Mouse (Mus musculus) heart, postnatal 36 days (tissue): ENCODE results near the gene Gtf2a1. TPM values are rescaled to one million over a fixed set of nuclear protein-coding genes. Genes with fewer than 3 reads are reported as not detected.
"Not testable (repeated sequence)": the region's sequence is repeated elsewhere in the genome, so short reads cannot be mapped to it uniquely, and the experiment has no call there.

ENCODE experiments used
- DNase-seq, 2 experiments: peaks; one replicate each; pipeline ENCODE4 v3.0.0; 2021 to 2022
- intact Hi-C: fragments of 180-260 bp; cut with DNase I; formaldehyde crosslinking; loops from one replicate; pipeline ENCODE4 v1.15.1; 2025
- total RNA-seq, 2 experiments: library from RNA; stranded (reverse); gene quantifications; 2 replicates each; pipeline ENCODE4 v1.2.3; 2021

Gtf2a1 gene
- 10 to 100 TPM; 26.9 to 32.8 TPM for total RNA-seq

DNA sequence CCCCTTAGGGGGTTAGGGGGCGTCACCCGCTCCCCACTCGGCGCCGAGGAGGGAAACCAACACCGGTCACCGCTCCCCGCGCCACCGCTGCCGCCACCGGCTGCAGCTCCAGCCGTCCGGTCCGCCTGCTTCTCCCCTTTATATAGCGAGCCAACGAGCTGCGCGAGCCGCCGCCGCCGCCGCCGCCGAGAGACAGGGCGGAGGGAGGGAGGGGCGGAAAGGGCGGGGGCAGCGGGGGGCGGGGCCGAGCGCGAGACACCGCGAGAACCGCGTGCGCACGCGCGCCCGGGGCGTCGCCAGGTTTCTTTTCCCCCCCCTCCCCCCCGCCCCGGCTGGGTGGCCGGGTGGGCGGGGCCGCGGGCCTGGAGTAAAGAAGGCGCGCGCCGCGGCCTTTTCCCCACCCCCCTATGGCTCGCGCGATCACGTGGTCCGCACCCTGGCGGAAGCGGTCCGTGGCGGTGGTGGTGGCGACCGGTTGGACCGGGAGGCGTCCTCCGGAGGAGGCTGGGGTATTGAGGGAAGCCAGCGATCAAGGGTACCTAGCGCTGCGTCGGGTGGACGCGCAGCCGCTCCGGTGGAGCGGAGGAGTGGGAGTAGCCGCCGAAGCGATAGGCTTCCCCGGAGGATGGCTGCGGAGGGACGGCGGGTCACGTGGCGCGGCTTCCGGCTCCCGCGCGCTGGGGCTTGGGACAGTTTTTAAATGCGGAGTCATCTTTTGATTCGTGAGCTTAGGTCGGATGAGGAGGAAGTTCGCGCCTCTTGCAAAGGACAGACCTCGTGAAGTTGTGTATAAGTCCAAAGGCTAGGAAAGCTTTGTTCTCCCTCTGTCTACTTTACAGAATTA is at the start of gene Gtf2a1:
TSS of gene Gtf2a1 (minus strand) at position 641 of the 844 bp plus-strand sequence.
- DNase-seq: peak; percentile 94 to 97
- intact Hi-C loops: loop anchor here (5.0 to 10.0 kb wide), 2 partner anchors 205 to 257 kb away; partner anchors contain the start of genes Cep128, Sel1l and Tshr

DNA sequence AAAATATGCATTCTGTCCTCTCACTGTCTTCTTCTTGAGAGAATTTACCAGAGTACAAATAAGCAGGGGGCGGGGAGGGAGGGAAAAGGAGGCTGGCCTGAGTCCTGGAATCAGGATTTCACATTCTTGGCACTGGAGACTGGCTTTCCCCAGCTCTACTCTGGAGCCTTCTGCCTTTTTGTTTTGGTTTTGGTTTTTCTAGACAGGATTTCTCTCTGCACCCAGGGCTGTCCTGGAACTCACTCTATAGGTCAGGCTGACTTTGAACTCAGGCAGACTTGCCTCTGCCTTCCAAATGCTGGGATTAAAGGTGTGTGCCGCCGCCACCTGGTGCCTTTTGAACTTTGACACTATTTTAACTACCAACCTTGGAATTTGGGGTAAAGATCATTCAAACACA is 48.1 kb upstream of the Gtf2a1 start:
- peak in 1 of 2 experiments; percentile 16 for DNase-seq
- intact Hi-C loops: no loop called here

DNA sequence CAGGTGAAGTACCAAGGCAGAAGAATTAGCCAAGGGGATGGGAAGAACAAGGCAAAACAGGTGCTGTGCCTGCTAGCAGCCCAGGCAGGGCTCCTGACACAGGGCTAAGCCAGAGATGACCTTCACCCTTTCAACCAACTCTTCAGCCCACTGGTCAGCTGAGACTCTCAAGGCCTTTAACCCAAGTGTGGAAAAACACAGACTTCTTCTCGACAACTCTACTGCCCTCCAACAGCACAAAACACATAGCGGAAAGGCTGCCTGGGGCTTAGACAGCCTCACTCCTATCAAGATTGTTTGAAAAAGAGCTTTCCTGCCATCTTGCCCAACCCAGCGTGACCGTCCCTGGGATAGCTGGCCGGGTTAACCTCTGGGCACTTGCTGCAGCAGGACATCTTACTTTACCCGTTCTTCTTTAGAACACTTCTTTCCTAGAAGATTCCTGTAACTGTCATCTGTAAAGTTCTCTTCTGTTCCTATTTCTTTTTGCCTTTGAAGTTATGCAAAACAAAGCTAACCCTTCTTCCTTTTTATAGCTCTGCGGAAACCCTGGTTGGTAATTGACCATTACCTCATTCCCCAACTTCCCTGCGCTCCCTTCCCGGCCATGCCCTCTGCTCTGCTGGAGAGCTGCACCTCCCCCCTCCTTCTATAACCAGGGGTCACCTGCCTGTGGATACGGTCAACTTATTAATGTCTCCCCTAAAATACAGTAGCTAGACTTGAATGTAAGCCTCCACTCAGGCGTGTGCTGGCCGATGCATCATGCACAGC is 47.0 kb upstream of the Gtf2a1 start:
- DNase-seq: no peak
- intact Hi-C loops: no loop called here

DNA sequence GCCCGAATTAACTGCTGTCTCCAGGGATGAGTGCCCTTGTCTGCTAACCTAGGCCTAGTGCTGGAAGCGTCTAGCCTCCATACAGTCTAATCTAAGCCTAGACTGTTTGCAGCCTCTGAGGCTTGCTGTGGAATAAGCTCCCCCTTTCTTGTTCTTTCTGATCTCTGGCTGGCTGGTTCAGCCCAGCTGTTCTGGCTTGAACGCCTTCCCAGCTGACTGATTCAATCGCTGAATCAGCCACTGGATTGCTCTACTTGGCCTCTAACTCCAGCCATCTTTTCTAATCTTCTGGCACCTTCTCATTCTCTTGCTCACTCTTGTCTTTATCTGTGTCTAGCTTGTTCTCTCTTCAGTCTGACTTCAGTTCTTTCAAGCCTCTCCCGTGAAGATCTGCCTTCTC is 36.2 kb upstream of the Gtf2a1 start:
- DNase-seq: peak; percentile 31 to 34
- intact Hi-C loops: no loop called here

DNA sequence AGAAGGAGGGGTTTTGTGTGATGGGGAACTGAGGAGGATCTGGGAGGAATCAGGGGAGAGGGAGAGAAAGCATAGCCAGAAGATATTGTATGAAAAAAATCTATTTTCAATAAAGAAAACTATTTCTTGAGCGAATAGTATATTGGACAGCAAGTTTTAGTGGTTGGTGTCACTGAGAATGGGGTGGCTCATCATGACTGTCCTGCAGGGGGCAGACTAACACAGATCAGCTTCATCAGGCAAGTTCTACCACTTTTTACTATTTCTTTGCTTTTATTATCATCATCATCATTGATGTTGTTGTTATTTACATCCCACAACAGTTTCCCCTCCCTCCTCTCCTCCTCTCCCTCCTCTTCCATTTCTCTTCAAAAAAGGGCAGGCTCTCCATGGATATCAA is 34.7 kb upstream of the Gtf2a1 start:
- intact Hi-C loops: no loop called here
- DNase-seq: peak in 1 of 2 experiments; percentile 40

DNA sequence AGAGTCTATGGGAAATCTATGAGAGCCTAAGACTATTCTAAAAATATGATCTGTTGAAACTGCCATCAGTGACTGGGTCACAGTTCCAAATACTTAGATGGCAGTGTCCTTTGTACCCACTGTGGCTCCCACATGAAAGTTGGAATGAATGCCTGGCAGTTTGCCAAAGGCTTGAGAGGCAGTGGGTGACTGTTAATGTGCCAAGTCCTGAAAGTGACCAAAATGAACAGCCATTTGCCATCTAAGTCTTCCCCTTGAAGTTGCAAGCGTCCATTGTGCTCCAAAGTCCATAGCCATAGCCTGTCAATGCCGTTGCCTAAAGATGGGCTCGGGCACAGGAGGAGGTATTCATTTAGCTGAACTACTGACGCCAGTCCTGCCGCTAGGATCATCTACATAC is 19.1 kb upstream of the Gtf2a1 start:
- DNase-seq: no peak
- intact Hi-C loops: no loop called here

DNA sequence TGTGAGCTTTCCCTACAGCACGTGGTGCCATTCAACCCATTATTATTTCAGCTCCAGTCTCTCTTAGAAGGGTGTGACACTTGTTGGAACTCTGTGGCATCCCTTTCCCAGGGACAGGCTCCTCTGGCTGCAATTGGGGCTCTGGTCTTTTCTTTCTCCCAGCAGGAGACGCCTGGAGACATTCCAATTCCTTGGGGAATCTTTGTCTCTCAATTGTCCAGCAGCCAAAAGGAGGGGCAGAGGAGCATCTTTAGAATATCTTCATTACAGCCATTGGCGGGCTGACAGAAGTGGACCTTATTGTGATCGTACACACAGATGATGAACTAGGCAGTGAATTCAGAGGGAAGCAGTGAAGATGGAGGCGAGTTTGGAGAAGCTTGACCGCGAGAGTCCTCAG is 17.4 kb upstream of the Gtf2a1 start:
- DNase-seq: no peak
- intact Hi-C loops: no loop called here

DNA sequence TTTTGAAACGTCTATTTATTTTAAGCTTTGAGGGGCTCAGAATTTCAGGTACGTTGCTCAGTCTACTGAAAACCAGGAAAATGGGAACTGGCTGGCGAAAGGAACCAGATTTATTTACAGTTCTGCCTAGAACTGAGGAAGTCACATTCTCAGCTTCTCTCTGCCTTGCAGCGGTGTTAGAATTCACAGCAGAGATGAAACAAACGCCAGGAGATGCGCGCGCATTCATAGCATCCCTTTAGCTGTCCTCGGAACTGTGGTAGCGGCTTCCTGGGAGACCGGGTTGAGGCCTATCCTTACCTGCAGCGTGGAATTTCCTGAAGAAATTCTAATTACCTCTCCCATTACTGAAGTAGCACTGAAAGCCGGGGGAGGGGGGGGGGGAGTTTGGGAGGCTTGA is 16.4 kb upstream of the Gtf2a1 start:
- DNase-seq: no peak
- intact Hi-C loops: no loop called here

DNA sequence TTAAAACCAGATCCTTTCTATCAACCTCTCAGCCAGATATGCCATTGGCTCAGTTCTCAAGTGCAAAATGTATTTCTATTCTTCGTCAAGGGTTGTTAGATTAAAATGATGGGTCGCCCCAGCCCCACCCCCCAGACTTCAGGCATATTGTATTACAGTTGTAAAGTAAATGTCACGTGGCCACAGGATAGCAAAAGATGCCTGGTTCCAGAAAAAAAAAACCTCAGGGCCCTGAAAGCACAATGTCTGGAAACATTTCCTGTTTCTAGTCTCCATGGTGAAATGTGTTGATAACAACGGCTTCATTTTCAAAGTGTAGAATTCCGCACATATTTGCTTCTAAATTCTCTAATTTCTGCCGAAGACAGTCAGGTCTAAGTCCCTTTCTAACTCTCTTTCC is 14.3 kb upstream of the Gtf2a1 start:
- DNase-seq: no peak
- intact Hi-C loops: no loop called here

DNA sequence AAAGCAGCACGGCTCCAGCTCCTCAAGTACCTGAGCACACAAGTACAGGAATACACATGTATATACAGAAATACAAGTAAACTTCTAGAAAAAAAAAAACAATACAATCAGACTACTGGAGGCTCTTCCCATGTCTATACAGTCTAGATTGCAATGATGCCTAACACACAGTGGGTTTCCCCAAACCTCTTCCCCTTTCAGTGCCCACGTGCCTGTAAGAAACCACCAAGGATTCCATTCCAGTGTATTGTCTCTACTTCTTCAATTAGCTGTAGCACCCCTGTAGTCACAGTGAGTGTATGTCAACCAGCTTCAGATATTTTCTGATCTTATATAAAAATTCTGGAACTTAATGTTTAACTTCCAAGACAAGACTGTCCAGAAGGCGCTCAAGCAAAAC is 1.8 kb upstream of the Gtf2a1 start:
- intact Hi-C loops: loop anchor here (5.0 kb wide), 1 partner anchor 255 kb away; the partner anchor contains the start of gene Sel1l
- no peak for DNase-seq

DNA sequence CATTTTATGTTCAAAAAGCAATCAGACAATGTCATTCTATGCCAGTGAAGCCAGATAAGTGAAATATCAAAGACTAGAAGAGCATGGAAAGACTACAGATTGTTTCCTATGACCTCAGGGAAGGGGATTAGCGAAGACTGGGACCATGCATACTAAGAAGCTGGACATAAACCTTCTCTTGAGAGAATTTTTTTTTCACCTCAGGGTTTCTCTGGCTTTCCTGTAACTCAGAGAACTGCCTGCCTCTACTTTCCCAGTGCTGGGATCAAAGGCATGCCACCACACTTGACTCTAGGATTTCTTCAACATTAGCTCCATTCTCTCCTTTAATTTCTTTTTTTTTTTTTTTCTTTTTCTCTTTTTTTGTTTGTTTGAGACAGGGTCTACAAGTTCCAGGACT is 904 bp upstream of the Gtf2a1 start:
- intact Hi-C loops: loop anchor here (5.0 kb wide), 1 partner anchor 256 kb away; the partner anchor contains the start of gene Sel1l
- no peak for DNase-seq

DNA sequence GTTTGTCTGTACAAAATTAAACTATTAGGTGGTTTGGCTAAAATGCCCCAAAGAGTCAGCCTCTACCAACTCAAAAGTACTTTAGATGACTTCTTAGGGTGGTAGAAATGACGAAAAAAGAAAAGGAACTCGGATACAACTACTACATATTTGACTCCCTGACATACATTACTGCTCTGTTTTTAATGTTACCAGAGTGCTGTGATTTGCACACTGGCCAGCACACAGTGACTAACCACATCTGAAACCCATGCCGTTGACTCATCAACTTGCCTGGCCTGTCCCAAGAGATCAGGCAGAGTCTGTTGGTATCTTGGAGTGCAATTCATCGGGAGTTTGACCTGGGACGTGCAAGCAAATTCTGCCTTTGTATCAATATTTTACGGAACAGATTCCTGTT is 429 bp upstream of the Gtf2a1 start:
- DNase-seq: peak; percentile 13 to 29
- intact Hi-C loops: loop anchor here (5.0 kb wide), 1 partner anchor 257 kb away; the partner anchor contains the start of gene Sel1l

DNA sequence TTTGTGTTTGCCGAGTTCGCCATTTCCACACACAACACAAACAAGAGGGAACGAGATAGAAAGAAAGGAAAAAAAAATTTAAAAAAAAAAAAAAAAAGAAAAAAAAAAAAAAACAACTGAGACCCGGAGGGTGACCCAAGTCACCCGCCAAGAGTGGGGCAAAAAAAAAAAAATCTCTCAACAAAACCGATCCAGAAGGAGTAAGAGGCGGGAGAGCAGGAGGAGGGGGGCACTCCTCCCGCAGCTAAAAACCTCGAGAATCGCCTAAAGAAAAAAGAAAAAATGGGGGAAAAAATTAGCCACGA is 793 bp downstream of the Gtf2a1 start:
- DNase-seq: no peak
- intact Hi-C loops: loop anchor here (10.0 kb wide), 1 partner anchor 205 kb away; the partner anchor contains the start of genes Cep128 and Tshr

DNA sequence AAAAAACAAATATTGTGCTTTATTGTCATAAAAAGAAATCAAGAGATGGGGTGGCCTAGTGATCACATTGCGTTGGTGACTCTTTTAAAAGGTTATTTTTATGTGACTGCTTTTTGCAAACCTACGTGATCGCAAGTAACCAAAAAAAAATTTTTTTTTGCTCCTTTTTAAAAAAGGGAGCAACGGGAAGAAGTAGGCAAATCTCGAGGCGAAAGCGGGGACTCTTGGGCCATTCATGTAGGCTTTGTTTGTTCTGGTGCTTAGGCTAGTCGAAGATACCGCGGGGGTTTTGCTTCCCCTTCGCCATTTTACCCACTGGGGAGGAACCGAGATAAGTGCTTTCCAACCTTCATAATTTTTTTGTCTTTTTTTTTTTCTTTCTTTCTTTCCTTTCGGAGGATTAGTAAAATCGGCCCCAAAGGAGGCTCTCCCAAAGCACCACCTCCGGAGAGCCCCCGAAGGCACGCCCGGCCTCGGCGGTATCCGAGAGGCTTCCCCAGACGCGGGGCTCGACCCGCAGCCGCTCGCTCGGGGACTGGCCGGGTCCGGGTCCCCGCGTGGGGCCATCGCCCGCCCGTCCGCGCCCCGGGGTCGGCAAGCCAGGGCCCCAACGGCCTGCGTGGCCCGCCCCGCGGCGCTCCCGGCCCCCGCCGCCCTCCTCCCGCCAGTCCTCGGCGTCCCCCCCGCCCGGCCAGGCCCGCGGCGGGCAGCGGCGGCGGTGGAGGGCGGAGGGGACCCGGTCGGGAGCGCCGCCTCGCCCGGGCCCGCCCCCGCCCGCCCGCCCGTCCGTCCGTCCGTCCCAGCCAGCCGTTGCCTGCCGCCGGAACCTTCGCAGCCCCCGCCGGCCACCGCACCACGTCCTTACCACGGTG is 1.4 kb downstream of the Gtf2a1 start:
- DNase-seq: peak; percentile 62 to 78
- intact Hi-C loops: loop anchor here (10.0 kb wide), 1 partner anchor 204 kb away; the partner anchor contains the start of genes Cep128 and Tshr

DNA sequence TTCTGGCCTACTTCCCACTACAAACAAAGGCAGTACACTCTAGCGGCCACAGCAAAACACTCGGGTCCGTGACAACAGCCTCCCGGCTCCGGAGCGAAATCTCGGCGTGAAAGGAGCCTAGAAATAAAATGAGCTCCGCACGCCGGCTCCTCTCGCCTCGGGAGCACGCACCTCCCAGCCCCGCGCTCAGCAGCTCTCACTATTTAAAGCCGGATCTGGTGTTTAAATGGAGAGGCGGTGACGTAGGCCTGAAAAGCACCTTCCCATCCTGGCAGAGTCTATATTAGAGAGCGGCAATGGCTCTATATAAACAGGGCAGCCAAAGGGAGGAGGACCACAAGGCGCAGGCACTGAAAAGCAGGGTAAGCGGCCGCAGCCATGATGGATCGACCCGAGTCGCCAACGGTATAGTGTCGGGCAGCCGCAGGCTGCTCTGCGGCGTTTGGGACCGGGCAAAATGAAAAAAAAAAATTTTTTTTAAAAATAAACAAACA is 2.1 kb downstream of the Gtf2a1 start:
- peak; percentile 92 for DNase-seq
- intact Hi-C loops: loop anchor here (10.0 kb wide), 1 partner anchor 203 kb away; the partner anchor contains the start of genes Cep128 and Tshr

DNA sequence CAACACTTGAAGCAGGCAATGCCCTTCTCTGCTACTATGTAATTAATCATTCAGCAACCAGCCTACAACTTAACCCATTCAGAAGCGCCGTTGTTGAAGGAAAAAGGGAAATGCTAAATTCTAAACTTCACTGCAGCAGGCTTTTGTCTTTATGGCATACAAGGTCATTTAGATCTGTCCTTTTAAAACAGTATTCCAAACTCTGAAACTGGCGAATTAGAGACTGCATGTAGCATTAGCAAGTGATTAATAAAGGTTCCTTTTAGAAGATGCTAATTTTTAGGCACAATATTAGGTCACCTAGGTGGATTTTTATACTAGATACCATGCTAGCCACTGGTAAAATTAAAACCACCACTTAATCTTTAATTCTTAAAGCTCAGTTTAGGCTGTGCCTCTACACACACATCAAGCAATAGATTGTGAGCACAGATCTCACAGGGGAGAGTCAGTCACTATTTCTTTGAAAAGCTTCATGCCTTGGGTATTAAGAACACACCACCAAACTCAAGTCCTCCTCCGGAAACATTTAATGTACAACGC is 2.7 kb downstream of the Gtf2a1 start:
- no peak for DNase-seq
- intact Hi-C loops: loop anchor here (10.0 kb wide), 1 partner anchor 203 kb away; the partner anchor contains the start of genes Cep128 and Tshr

DNA sequence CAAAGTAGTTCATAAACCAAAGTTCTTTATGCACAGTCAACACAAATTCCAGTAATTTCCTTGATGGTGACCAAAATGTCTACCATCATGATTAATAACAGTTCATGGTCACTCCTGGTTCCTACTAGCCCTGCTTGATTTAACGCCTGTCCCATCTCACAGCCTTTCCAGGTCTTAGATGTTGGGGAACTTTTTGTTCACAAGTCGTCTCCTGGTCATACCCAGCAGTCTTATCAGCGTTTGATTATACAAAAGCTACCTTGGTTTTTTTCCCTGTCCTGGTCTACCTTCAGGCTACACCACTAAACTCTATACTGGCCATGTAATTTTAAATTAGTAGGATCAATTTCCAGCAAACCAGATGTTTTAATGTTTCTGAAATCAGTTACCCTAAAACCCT is 3.2 kb downstream of the Gtf2a1 start:
- no peak for DNase-seq
- intact Hi-C loops: loop anchor here (10.0 kb wide), 1 partner anchor 202 kb away; the partner anchor contains the start of genes Cep128 and Tshr

DNA sequence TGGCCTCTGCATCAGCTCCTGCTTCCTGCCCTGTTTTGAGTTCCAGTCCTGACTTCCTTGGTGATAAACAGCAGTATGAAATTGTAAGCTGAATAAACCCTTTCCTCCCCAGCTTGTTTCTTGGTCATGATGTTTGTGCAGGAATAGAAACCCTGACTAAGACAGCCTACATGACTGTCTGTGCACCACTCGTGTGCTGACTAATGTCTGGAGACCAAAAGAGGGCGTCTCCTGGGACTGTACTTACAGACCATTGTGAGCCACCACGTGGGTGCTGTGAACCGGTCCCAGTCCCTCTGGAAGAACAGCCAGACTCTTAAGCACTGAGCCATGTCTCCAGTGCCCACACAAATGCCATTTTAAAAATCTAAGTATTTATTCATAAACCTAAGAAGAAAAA is 4.5 kb downstream of the Gtf2a1 start:
- not testable (repeated sequence) for DNase-seq
- intact Hi-C loops: loop anchor here (10.0 kb wide), 1 partner anchor 201 kb away; the partner anchor contains the start of genes Cep128 and Tshr

DNA sequence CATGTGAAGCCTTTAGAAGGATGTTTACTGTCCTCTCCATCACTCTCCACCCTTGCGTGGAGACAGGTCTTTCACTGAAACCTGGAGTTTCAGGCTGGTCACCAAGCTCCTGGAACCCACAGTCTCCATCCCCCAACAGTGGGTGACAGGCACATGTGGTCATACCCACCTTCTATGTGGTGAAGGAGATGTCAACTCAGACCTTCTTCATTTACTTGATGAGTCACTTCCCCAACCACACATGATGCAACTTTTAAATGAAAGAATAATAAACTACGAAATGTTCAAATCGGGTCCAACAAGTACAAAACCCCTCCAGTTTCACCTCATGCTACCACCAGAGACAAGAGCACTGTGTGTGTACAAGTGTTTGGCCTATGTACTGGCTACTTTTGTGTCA is 5.1 kb downstream of the Gtf2a1 start:
- intact Hi-C loops: loop anchor here (10.0 kb wide), 1 partner anchor 200 kb away; the partner anchor contains the start of genes Cep128 and Tshr
- DNase-seq: no peak
